Mouse (Mus musculus): ENCODE results near the gene Cacna1d. TPM values are rescaled to one million over a fixed set of nuclear protein-coding genes. Genes with fewer than 3 reads are reported as not detected.

Gene Cacna1d
- polyA plus RNA-seq, 1 experiment from 2014 or later, result 0.38 TPM

DNA sequence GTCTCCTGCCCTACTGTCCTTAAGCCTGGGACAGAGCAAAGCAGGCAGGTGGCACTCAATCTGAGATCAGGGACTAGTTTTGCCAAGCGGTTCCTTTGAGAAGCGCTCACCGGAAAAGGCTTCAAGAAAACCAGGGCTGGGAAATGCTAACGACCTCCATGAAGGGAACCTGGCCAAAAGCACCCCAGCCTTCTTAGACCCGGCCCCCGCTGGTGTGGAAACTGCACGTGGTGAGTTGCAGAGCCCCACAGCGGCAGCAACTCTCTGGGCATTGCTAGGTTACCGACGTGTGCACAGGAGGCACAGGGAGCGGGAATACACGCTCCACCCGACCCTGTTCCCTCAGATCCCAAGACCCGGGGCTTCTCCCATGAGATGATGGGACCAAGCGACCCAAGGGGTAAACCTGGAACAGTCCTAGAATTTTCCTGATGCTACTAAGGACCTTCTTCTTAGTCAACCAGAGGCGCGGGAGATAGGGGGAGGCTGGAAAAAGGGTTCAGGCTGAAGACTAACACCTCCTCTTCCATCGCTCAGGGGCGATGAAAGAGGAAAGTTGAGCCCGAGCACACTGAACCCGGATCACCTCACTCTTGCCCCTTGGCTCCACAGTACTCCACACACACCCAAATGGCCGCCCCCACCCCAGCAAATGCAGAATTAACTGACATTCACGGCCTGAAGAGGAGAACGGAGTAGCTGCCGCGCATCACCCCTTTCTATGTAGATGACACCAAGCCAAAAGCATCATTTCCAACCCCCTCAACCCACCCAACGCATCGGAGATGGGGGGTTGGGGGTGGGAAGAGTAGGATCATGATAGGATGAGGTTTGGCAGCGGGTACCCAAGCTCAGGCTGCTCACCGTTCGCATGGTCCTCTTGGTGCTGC is 138.9 kb downstream of the Cacna1d start:
- ATAC-seq (ENCODE audit: low read depth), result no peak
- Histone ChIP-seq H3K27me3 (peaks cover 66% of the 10 kb centered on the region), H3K4me1 (replicated peaks) (peaks cover 5% of the 10 kb centered on the region), H3K27ac (no peak overlapping the region), H3K9ac (no peak overlapping the region), H3K36me3 (no peaks in the 10 kb centered on the region), H3K4me2 (peak overlapping the region; percentile 66), H3K4me3 (replicated peaks) (peak overlapping the region; percentile 52), H3K9me3 (replicated peaks) (no peaks in the 10 kb centered on the region)
- 4% methylated on average over 31 of the region's 31 CpGs for WGBS (ENCODE audit: insufficient replicate concordance)
- DNase-seq, result no peak

- Histone ChIP-seq H3K9ac (no peak overlapping the region), H3K4me1 (replicated peaks) (peaks cover 5% of the 10 kb centered on the region), H3K4me3 (replicated peaks) (no peak overlapping the region), H3K27me3 (peaks cover 53% of the 10 kb centered on the region), H3K27ac (no peak overlapping the region), H3K9me3 (replicated peaks) (no peaks in the 10 kb centered on the region), H3K36me3 (no peaks in the 10 kb centered on the region), H3K4me2 (no peak overlapping the region)
- WGBS (ENCODE audit: insufficient replicate concordance), result 65% methylated on average over 6 of the region's 6 CpGs
- ATAC-seq (ENCODE audit: low read depth), result no peak
- DNase-seq, result no peak
Measured at GRCm38 (mm10) chr14:30350285-30350684, 141.0 kb downstream of the Cacna1d start.

- Histone ChIP-seq H3K27ac (no peak overlapping the region), H3K4me3 (replicated peaks) (no peak overlapping the region), H3K4me1 (replicated peaks) (no peaks in the 10 kb centered on the region), H3K9me3 (replicated peaks) (no peaks in the 10 kb centered on the region), H3K9ac (no peak overlapping the region), H3K27me3 (peaks cover 5% of the 10 kb centered on the region), H3K36me3 (no peaks in the 10 kb centered on the region), H3K4me2 (no peak overlapping the region)
- DNase-seq (no peak), ATAC-seq (ENCODE audit: low read depth) (no peak)
- WGBS (ENCODE audit: insufficient replicate concordance), result 65% methylated on average over 8 of the region's 8 CpGs
Measured at GRCm38 (mm10) chr14:30344948-30345865, 146.0 kb downstream of the Cacna1d start.

- no peaks in the 10 kb centered on the region for H3K36me3 ChIP-seq
- whole genome bisulfite sequencing (ENCODE audit: insufficient replicate concordance), result 74% methylated on average over 7 of the region's 7 CpGs
- H3K9ac ChIP-seq, result no peak overlapping the region
- H3K27me3 ChIP-seq, result 0 out of 2 replicates have a peak, but pooled peaks cover 4% of the 10 kb centered on the region
- no peaks in the 10 kb centered on the region for H3K4me1 ChIP-seq (replicated peaks)
- no peaks in the 10 kb centered on the region for H3K9me3 ChIP-seq (replicated peaks)
- DNase-seq (no peak), ATAC-seq (ENCODE audit: low read depth) (no peak)
- H3K27ac ChIP-seq, result no peak overlapping the region
- H3K4me2 ChIP-seq, result no peak overlapping the region
- H3K4me3 ChIP-seq (replicated peaks), result no peak overlapping the region
Measured at GRCm38 (mm10) chr14:30343740-30344139, 147.5 kb downstream of the Cacna1d start.

DNA sequence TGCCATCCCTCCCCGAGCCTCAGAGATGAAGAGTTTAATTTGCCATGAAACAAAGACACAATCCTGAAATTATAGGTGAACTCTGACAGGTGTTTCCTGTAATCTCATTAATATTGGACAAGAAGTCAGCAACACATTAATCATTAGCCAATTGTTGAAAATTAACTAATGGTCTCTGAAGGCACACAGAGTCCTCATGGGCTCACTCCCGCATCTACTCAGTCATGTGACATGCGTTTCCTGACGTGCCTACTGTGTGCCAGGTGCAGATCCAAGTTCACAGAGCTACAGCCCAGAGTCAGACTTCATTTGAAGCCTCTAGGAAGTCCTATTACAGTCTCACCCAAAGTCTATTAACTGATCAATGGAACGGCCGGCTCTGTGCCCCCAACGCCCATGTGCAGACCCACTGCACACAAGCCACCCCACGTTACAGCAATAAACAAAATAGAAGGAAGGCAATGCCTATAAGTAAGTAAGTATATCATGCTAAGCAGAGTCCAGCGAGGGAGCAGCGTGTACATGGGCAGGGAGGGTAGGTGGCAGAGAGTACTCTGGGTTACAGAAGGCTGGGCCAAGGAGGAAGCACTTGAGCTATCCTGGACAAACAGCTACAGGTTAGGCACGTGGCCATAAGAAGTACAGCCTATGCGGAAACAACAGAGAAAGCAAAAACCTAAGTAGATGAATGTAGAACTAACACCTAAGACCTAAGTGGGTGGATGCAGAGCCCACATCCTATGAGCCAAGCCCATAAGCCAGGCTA is 149.2 kb downstream of the Cacna1d start:
- no peak overlapping the region for H3K9ac ChIP-seq
- 0 out of 2 replicates have a peak, but pooled peaks cover 2% of the 10 kb centered on the region for H3K27me3 ChIP-seq
- no peaks in the 10 kb centered on the region for H3K9me3 ChIP-seq (replicated peaks)
- no peak overlapping the region for H3K27ac ChIP-seq
- ATAC-seq (ENCODE audit: low read depth) (no peak), DNase-seq (no peak)
- H3K4me3 ChIP-seq (replicated peaks), result no peak overlapping the region
- H3K36me3 ChIP-seq, result no peaks in the 10 kb centered on the region
- H3K4me1 ChIP-seq (replicated peaks), result no peaks in the 10 kb centered on the region
- WGBS (ENCODE audit: insufficient replicate concordance), result 67% methylated on average over 12 of the region's 12 CpGs
- H3K4me2 ChIP-seq, result no peak overlapping the region; the same call in 1 of the 2 replicates

- no peak for DNase-seq
- Histone ChIP-seq H3K36me3 (no peaks in the 10 kb centered on the region), H3K9me3 (replicated peaks) (no peaks in the 10 kb centered on the region), H3K27ac (no peak overlapping the region), H3K4me2 (no peak overlapping the region), H3K27me3 (0 out of 2 replicates have a peak, but pooled peaks cover 2% of the 10 kb centered on the region), H3K4me3 (replicated peaks) (no peak overlapping the region), H3K9ac (no peak overlapping the region), H3K4me1 (replicated peaks) (no peaks in the 10 kb centered on the region)
- no peak for ATAC-seq (ENCODE audit: low read depth)
- 67% methylated on average over 3 of the region's 3 CpGs for WGBS (ENCODE audit: insufficient replicate concordance)
Measured at GRCm38 (mm10) chr14:30340140-30340539, 151.1 kb downstream of the Cacna1d start.

GRCm38 (mm10) chr14:30331856-30332255 is 159.4 kb downstream of the Cacna1d start:
- Histone ChIP-seq H3K9me3 (replicated peaks) (no peaks in the 10 kb centered on the region), H3K4me3 (replicated peaks) (no peak overlapping the region), H3K27me3 (no peaks in the 10 kb centered on the region), H3K4me2 (no peak overlapping the region), H3K9ac (no peak overlapping the region), H3K27ac (no peak overlapping the region), H3K36me3 (no peaks in the 10 kb centered on the region), H3K4me1 (replicated peaks) (no peaks in the 10 kb centered on the region)
- 34% methylated on average over 1 of the region's 1 CpGs for WGBS (ENCODE audit: insufficient replicate concordance)
- ATAC-seq (ENCODE audit: low read depth) (no peak), DNase-seq (no peak)

DNA sequence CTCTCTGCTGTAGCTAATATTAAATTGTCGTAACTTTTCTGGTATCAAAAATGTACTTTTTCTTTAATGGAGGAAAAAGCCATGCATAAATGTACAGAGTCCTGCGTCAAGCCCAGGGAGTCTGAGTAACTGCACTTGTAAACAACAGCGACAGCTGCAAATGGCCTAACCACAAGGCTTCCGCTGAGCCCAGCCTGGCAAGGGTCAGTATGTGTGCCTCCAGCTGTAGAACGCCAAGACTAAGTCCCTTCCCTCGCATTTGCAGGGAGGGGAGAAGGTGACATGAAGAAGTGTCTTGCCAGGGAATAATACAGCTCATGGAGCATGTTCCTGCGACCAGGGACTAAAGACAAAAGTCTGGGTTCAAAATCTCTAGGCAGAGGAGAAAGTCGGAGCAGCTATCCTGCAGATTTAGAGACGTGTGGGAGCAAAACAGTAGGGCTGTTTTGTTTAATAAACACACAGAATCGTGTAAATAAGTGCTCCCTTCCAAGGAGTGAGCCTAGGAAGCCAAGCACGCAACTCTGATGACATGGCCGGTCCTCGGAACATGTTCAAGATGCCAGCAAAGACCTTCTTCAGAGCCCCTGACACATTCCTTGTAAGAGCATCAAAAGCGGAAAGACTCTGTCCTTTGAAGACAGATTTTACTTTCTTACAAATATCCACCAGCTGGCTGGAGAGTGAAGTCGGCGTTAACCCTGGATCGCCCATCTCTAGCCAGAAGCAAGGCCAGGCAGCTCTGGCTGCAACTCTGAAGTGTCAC is 160.7 kb downstream of the Cacna1d start:
- Histone ChIP-seq H3K9ac (no peak overlapping the region), H3K36me3 (no peaks in the 10 kb centered on the region), H3K4me1 (replicated peaks) (no peaks in the 10 kb centered on the region), H3K4me3 (replicated peaks) (no peak overlapping the region), H3K27me3 (no peaks in the 10 kb centered on the region), H3K27ac (no peak overlapping the region), H3K4me2 (no peak overlapping the region), H3K9me3 (replicated peaks) (no peaks in the 10 kb centered on the region)
- DNase-seq (no peak), ATAC-seq (ENCODE audit: low read depth) (no peak)
- WGBS (ENCODE audit: insufficient replicate concordance), result 67% methylated on average over 17 of the region's 17 CpGs

- Histone ChIP-seq H3K9ac (no peak overlapping the region), H3K4me3 (replicated peaks) (no peak overlapping the region), H3K27me3 (no peaks in the 10 kb centered on the region), H3K36me3 (no peaks in the 10 kb centered on the region), H3K4me2 (no peak overlapping the region), H3K4me1 (replicated peaks) (no peaks in the 10 kb centered on the region), H3K9me3 (replicated peaks) (no peaks in the 10 kb centered on the region), H3K27ac (no peak overlapping the region)
- WGBS (ENCODE audit: insufficient replicate concordance), result 60% methylated on average over 11 of the region's 11 CpGs
- DNase-seq, result no peak
- peak; percentile 69 for ATAC-seq (ENCODE audit: low read depth)
Measured at GRCm38 (mm10) chr14:30329109-30329508, 162.1 kb downstream of the Cacna1d start.

- 53% methylated on average over 7 of the region's 7 CpGs for WGBS (ENCODE audit: insufficient replicate concordance)
- Histone ChIP-seq H3K9ac (no peak overlapping the region), H3K4me2 (no peak overlapping the region), H3K4me1 (replicated peaks) (no peaks in the 10 kb centered on the region), H3K27me3 (no peaks in the 10 kb centered on the region), H3K9me3 (replicated peaks) (no peaks in the 10 kb centered on the region), H3K4me3 (replicated peaks) (no peak overlapping the region), H3K36me3 (no peaks in the 10 kb centered on the region), H3K27ac (no peak overlapping the region)
- ATAC-seq (ENCODE audit: low read depth) (no peak), DNase-seq (no peak)
Measured at GRCm38 (mm10) chr14:30327452-30327851, 163.8 kb downstream of the Cacna1d start.

All from liver, embryonic 13.5 days (tissue).